Mouse (Mus musculus) bone marrow macrophage, adult 2 months (primary cell): Measurements from ENCODE around the gene Rxrg. TPM values are rescaled to one million over a fixed set of nuclear protein-coding genes. Genes with fewer than 3 reads are reported as not detected.

Source experiments
- H3K27ac ChIP-seq: 2 replicates; pipeline ENCODE4 v1.5.1; 2012; ENCODE audit warnings: low read depth, low read length; ENCODE audit not compliant: insufficient read depth
- H3K4me1 ChIP-seq: 2 replicates; pipeline ENCODE4 v1.6.1; 2012; ENCODE audit warnings: low read length; ENCODE audit not compliant: control insufficient read depth, insufficient read depth
- H3K4me3 ChIP-seq: 2 replicates; pipeline ENCODE4 v1.5.1; 2012; ENCODE audit warnings: mild to moderate bottlenecking, low read length, moderate library complexity; ENCODE audit not compliant: insufficient read depth
- CTCF ChIP-seq: IDR thresholded peaks from 2 replicates; pipeline ENCODE4 v1.5.1; 2012; ENCODE audit warnings: low read depth, mild to moderate bottlenecking, low read length, moderate library complexity
- POLR2A ChIP-seq: IDR thresholded peaks from 2 replicates; pipeline ENCODE4 v1.6.1; 2012; ENCODE audit warnings: mild to moderate bottlenecking, low read depth, low read length, borderline replicate concordance
- polyA plus RNA-seq: library from polyadenylated mRNA; stranded (reverse); fragments of >200 nt; gene quantifications from 2 replicates; pipeline ENCODE4 v1.2.4, GENCODE M21; 2012; ENCODE audit not compliant: missing spikeins, insufficient read depth, insufficient read length

Gene Rxrg
- polyA plus RNA-seq = not detected in 2 replicates

- Histone ChIP-seq H3K4me1 (no peaks in the 10 kb centered on the region), H3K27ac (no peak within 1 kb of the TSS), H3K4me3 (no peak within 1 kb of the TSS)
- TF ChIP-seq CTCF (no peak), POLR2A (no peak)
Measured at GRCm38 (mm10) chr1:167598255-167599081, at the start of gene Rxrg. Rxrg (plus strand) TSS chr1:167598384.

- Histone ChIP-seq H3K4me1 (no peaks in the 10 kb centered on the region), H3K27ac (no peak overlapping the region), H3K4me3 (no peak overlapping the region)
- no peak for TF ChIP-seq POLR2A
- TF ChIP-seq CTCF = no peak
Measured at GRCm38 (mm10) chr1:167549324-167549723, 48.9 kb upstream of the Rxrg start.

GRCm38 (mm10) chr1:167551601-167552000 lies 46.6 kb upstream of the Rxrg start:
- Histone ChIP-seq H3K4me3 (no peak overlapping the region), H3K27ac (no peak overlapping the region), H3K4me1 (no peaks in the 10 kb centered on the region)
- TF ChIP-seq CTCF (no peak), POLR2A (no peak)

- Histone ChIP-seq H3K4me3 (no peak overlapping the region), H3K27ac (no peak overlapping the region), H3K4me1 (no peaks in the 10 kb centered on the region)
- TF ChIP-seq POLR2A = no peak
- TF ChIP-seq CTCF = no peak
Measured at GRCm38 (mm10) chr1:167553959-167554526, 44.1 kb upstream of the Rxrg start.

GRCm38 (mm10) chr1:167566571-167566970 lies 31.6 kb upstream of the Rxrg start:
- no peak overlapping the region for H3K4me3 ChIP-seq
- H3K4me1 ChIP-seq = no peaks in the 10 kb centered on the region
- TF ChIP-seq POLR2A (no peak), CTCF (no peak)

GRCm38 (mm10) chr1:167579131-167579530 lies 19.1 kb upstream of the Rxrg start:
- TF ChIP-seq POLR2A = no peak
- TF ChIP-seq CTCF = no peak

More at GRCm38 (mm10) chr1:167566571-167566970, 31.6 kb upstream of the Rxrg start:
- no peak overlapping the region for H3K27ac ChIP-seq

GRCm38 (mm10) chr1:167583195-167583594 lies 15.0 kb upstream of the Rxrg start:
- TF ChIP-seq CTCF = no peak
- no peak for TF ChIP-seq POLR2A
- Histone ChIP-seq H3K4me3 (no peak overlapping the region), H3K4me1 (no peaks in the 10 kb centered on the region), H3K27ac (no peak overlapping the region)

More at GRCm38 (mm10) chr1:167579131-167579530, 19.1 kb upstream of the Rxrg start:
- Histone ChIP-seq H3K27ac (no peak overlapping the region), H3K4me3 (no peak overlapping the region), H3K4me1 (no peaks in the 10 kb centered on the region)

GRCm38 (mm10) chr1:167583888-167584287 lies 14.3 kb upstream of the Rxrg start:
- Histone ChIP-seq H3K4me1 (no peaks in the 10 kb centered on the region), H3K27ac (no peak overlapping the region), H3K4me3 (no peak overlapping the region)
- no peak for TF ChIP-seq CTCF
- no peak for TF ChIP-seq POLR2A

GRCm38 (mm10) chr1:167588747-167589558 lies 9.2 kb upstream of the Rxrg start:
- no peak for TF ChIP-seq POLR2A
- Histone ChIP-seq H3K4me3 (no peak overlapping the region), H3K27ac (no peak overlapping the region), H3K4me1 (no peaks in the 10 kb centered on the region)
